Mouse (Mus musculus) cerebellum, postnatal 4 days (tissue): ENCODE measurements around the gene Trub1.

Experiments
- DNase-seq, 2 experiments: peaks; one replicate each; pipeline ENCODE4 v3.0.0; 2022; ENCODE audit warnings: low spot score in 2 of 2, mixed read lengths in 1 of 2

The Trub1 gene

GRCm38 (mm10) chr19:57441501-57441900 lies 11.2 kb upstream of the Trub1 start:
- DNase-seq = no peak

GRCm38 (mm10) chr19:57442936-57443657 lies 9.6 kb upstream of the Trub1 start:
- DNase-seq = no peak

GRCm38 (mm10) chr19:57445049-57445448 lies 7.7 kb upstream of the Trub1 start:
- peak in 1 of 2 experiments; percentile 12 for DNase-seq

GRCm38 (mm10) chr19:57450849-57451248 lies 1.9 kb upstream of the Trub1 start:
- no peak for DNase-seq

DNA sequence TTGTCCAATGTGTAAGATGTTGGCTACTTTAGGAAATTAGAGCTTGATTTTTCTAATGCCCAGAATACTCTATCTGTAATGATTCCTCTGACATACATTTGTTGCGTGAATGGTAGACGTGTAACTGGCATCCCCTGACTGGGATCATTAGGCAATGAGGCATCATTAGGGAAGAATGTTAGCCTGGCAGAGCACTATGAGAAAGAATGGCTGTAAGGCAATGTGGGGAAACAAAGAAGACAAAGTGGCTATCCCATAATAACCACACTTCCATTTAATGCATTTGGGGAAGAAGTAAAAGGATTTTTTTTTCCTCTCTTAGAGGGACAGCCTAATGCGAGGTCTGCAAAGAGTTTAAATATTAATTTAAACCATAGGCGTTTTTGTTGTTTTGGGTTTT lies 950 bp upstream of the Trub1 start:
- no peak for DNase-seq

- DNase-seq = no peak
Observed at GRCm38 (mm10) chr19:57453218-57453600, 497 bp downstream of the Trub1 start.

DNA sequence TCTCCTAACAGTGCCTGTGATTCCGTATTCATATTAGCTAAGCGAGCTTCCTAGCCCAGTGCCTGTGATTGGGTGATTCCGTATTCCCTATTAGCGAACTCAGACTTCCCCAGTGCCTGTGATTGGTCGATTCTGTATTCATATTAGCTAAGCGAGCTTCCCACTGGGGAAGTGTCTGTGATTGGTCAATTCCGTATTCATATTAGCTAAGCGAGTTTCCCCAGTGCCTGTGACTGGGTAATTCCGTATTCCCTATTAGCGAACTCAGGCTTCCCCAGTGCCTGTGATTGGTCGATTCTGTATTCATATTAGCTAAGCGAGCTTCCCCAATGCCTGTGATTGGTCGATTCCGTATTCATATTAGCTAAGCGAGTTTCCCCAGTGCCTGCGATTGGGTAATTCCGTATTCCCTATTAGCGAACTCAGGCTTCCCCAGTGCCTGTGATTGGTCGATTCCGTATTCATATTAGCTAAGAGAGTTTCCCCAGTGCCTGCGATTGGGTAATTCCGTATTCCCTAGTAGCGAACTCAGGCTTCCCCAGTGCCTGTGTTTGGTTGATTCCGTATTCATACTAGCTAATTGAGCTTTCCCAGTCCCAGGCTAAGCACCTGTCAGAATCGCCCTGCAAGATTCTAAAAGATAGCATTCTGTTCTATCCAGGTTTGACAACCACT lies 2.7 kb downstream of the Trub1 start:
- DNase-seq = no peak

DNA sequence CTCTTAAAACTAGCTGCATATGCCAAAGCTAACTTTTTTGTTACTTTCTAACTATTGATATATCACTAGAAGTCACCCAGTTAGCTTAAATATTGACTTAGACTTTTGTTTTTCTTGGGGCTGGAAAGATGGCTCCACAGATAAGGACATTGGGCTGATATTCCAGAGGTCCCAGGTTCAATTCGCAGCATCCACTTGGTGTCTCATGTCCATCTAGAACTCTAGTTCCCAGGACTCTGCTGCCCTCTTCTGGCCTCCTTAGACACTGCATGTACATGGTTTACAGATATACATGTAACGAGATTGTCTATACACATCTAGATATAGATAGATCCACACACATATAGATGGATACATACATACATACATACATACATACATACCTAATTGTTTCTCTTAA lies 4.4 kb downstream of the Trub1 start:
- DNase-seq = peak in 1 of 2 experiments; percentile 33

GRCm38 (mm10) chr19:57463741-57464140 lies 11.0 kb downstream of the Trub1 start:
- DNase-seq = no peak

DNA sequence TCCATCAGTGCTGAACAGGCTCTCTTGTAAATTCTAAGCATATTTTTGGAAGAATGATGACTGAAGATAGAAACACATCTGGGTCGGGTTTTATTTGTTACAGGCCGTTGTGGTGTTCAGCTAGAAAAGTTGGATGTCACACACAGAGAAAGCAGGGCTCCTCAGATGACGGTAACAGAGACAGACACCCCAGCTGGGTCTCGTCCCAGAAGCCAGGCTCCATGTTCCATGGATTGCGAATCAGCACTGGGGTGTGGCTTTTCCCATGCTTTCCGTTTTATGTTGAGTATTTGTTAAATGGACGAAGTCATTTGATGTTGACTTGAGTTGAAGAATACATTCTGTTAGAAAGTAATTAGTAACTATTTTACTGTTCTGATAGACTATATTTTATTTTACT lies 13.0 kb downstream of the Trub1 start:
- no peak for DNase-seq

DNA sequence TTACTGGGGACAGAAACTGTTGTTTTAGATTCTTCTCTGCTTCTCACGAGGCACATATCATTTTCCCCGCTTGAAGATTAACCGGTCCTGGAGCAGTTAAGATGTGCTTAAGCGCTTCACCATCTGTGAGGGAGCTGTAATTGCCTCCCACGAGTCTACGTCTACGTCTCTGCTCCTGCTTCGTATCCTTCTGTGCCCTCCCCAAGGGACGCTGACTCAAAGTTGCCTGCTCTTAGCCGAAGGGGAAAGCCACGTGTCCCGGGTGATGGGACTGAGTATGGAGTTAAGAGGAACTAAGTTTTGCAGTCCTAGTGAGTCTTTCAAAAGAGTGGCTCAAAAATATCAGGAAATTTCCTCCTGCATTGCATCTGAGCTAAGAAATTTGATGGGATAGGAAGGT lies 18.3 kb downstream of the Trub1 start:
- DNase-seq = no peak

GRCm38 (mm10) chr19:57472169-57472568 lies 19.5 kb downstream of the Trub1 start:
- no peak for DNase-seq

GRCm38 (mm10) chr19:57473301-57473700 lies 20.6 kb downstream of the Trub1 start:
- DNase-seq = no peak

DNA sequence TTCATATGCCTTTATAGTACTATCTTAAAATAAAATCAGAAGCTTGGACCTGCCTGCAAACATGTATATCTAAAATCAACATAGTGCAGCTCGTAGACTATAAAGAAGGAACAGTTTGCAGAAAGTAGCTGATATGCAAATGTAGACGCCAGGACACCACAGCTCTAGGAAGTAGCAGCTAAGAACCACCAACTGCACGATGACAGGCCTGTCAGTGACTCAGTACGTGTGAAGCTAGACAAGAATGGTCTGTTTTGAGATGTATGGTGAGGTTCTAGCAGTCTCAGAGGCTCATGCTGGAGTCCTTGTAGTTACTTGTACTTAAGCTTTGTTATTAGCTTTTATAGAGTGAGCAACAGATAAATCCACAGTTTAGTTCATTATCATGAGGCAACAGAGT lies 22.6 kb downstream of the Trub1 start:
- DNase-seq = no peak

- DNase-seq = no peak
Observed at GRCm38 (mm10) chr19:57477310-57477709, 24.6 kb downstream of the Trub1 start.

DNA sequence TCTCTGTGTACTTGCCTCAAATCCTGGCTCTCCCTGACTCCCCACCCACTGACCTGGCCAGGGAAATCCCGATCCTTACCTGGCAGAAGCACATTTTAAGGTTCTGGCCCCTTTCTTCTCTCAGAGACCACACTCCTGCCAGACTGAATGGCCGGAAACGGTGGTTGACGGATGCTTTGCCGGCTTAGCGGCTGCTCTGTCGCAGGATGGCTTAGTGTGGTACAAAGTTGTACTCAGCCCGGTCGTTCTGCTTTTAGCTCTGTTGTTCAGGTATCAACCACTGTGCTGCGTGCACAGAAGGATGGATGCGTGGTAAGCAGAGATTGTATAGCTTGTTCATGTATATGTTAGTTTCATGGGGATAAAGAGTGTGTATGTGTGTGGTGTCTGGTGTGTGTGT lies 25.3 kb downstream of the Trub1 start:
- DNase-seq = no peak

GRCm38 (mm10) chr19:57479886-57480655 lies 27.4 kb downstream of the Trub1 start:
- no peak for DNase-seq

GRCm38 (mm10) chr19:57481743-57482259 lies 29.1 kb downstream of the Trub1 start:
- DNase-seq = no peak

DNA sequence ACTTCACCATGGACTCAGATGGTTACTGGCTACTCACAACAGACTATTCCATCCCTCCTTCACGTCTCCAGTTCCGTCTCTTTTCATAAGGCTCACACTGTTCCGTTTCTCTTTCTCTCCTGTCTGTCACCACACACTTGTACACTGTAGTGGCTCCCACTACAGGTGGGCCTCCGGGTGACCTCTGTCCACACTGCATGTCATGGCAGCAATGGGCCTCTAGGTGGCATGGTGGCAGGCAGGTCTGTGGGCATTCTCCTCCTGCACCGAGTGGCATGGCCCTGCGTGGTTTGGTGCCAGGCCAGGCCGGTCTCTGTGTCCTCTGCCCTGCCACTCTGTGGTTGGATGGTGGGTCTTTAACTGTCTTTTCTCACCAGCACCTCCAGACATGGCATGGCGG lies 30.1 kb downstream of the Trub1 start:
- DNase-seq = peak in 1 of 2 experiments; percentile 64

DNA sequence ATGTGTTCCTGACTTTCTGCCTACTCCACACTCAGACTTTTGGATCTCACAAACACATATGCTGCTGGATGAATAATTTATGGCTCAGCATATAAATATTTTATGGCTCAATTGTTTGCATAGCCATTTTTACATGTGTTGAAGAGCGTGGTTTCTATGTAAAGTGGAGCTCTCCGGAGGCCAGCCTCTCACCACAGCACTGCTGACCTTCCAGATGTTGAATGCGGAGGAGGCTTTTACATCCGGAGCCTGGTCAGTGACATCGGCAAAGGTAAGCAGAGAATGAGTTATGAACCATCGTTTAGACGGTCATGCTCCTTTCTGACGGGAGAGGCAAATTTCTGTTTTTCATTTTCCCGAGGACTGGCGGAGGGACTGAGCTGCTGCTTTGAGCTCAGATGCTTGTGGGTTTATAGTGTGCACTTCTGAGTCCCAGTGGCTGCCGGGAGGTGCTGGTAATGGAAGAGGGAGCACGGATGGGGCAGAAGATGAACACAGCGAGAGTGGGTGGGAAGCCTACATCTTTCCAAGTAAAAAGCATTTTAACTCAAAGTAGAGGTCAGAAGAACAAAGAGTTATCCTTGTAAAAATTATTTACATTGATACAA lies 34.4 kb downstream of the Trub1 start:
- DNase-seq = no peak

DNA sequence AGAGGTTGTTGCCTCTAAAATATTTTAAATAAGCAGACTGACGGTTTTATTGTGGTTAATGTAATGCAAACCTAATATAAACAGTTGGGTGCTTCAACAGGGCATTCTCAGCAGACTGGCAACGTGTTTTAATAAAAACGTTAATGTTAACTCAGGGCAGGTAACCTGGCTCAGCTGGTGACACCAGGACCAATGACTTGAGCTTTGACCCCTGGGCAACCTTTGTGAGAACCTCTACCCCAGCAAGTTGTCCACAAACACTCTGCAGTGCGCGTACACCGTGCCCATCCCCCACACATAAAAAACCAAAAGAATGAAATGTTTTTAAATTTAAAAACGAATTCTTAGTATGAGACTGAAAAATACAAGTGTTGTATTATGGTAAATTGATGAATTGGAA lies 36.8 kb downstream of the Trub1 start:
- DNase-seq = no peak

DNA sequence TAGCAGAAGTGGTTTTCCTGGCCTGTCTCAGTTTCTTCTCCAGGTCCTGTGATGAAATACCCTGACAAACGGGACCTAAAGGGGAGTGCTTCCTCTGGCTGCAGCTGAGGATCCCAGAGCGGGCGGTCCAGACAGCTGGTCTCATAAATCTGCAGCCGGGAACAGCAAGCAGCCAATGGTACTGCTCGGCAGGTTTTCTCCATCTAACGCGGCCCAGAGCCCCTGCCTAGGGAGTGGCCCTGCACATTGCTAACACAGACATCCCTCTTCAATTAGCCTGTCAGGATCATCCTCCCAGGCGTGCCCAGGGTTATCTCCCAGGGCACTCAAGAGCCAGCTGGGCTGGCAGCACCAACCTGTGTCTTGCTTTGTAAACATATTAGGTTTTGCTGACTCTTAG lies 38.3 kb downstream of the Trub1 start:
- DNase-seq = no peak
